Mouse (Mus musculus): ENCODE results near the gene Rtl1. TPM values are rescaled to one million over a fixed set of nuclear protein-coding genes. Genes with fewer than 3 reads are reported as not detected.

Gene Rtl1
- 4.0 and 5.7 TPM in 2 replicates for total RNA-seq (2012; rRNA removed)

DNA sequence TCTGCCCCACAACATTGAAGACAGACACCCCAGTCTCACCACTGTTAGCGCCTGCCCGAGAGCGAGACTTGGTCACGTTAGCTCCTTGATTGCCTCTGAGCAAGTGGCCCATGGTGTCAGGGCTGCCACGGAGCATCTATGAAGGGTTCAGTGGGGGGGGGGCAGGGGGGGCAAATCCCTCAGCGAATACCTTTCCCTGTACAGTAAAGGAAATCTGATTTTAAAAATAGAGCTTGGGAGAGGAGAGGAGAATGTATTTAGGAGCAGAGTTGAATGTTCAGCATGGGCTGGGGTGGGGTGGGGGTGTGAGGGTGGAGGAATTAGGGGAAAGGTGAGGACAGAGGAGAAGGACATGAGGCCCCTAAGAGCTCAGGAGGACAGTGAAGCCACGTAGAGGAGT, at the start of gene Rtl1:
TSS of gene Rtl1 (minus strand) at position 101 of the 400 bp plus-strand sequence.
- no peak within 1 kb of the TSS for H3K4me3 ChIP-seq (ENCODE audit: insufficient read depth in 1 of 2, low read depth in 1 of 2, low read length in 2 of 2, poor library complexity in 1 of 2, severe bottlenecking in 1 of 2)
- no peak within 1 kb of the TSS for H3K9ac ChIP-seq (ENCODE audit: insufficient read depth, low read depth, low read length, poor library complexity, severe bottlenecking)
- in situ Hi-C loops (cut with MboI; ENCODE audit: low sequenced_read_pairs in 2 of 2, unreplicated experiment in 2 of 2), result loop anchor here in 1 of 2 experiments (25.0 kb wide), 1 partner anchor 362 kb away; no protein-coding TSS in a partner anchor
- H3K36me3 ChIP-seq (ENCODE audit: control insufficient read depth, insufficient read depth, low read length, poor library complexity, severe bottlenecking), result peaks cover 48% of the 10 kb centered on the region
- H3K4me1 ChIP-seq (ENCODE audit: control insufficient read depth in 2 of 2, insufficient read depth in 2 of 2, low read length in 2 of 2, poor library complexity in 1 of 2), result no peaks in the 10 kb centered on the region
- DNase-seq (ENCODE audit: low read depth, low spot score), result no peak
- 0 out of 2 replicates have a peak, but pooled peaks cover 1% of the 10 kb centered on the region for H3K9me3 ChIP-seq (ENCODE audit: control insufficient read depth, insufficient read depth, low read depth, low read length)
- no peak within 1 kb of the TSS for H3K27ac ChIP-seq (ENCODE audit: insufficient read depth, low read depth, low read length, poor library complexity, severe bottlenecking)
- TF ChIP-seq ZC3H11A (IDR thresholded peaks at IDR 0.05; ENCODE audit: borderline replicate concordance, low read depth, low read length), result no peak
- no peak for TF ChIP-seq ZNF384 (IDR thresholded peaks at IDR 0.05; ENCODE audit: low read depth, low read length)

DNA sequence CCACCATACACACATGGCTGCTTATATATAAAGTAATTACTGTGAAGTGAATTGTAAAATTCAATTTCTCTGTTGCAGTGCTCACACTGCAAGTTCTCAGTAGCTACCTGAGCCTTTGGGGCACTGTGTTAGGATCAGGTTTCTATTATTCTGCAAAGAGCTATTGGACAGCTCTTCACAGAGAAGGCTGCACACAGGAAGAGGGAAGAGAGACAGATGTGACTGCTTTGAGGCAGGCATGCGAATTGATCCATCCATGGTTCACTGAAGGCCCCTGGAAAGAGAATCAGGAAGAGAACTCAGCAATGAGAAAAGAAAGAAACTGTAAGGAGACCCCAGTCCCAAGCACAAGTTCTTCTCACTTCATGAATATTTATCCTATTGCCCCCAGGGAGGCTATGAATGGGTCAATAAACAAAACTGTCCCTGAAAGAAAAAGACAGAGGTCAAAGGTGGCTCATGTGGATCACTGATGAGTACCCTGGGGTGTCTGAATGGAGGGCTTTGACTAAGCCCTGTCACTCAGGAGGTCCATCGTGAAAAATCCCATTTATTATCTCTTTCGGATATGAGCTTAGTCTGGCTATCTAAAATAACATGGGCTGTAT, 40.5 kb upstream of the Rtl1 start:
- in situ Hi-C loops (cut with MboI; ENCODE audit: low sequenced_read_pairs in 2 of 2, unreplicated experiment in 2 of 2), result no loop called here
- DNase-seq (ENCODE audit: low read depth, low spot score), result no peak
- Histone ChIP-seq H3K27ac (ENCODE audit: insufficient read depth, low read depth, low read length, poor library complexity, severe bottlenecking) (no peak overlapping the region), H3K36me3 (ENCODE audit: control insufficient read depth, insufficient read depth, low read length, poor library complexity, severe bottlenecking) (peaks cover 3% of the 10 kb centered on the region), H3K9me3 (ENCODE audit: control insufficient read depth, insufficient read depth, low read depth, low read length) (no peaks in the 10 kb centered on the region), H3K9ac (ENCODE audit: insufficient read depth, low read depth, low read length, poor library complexity, severe bottlenecking) (no peak overlapping the region), H3K4me1 (ENCODE audit: control insufficient read depth in 2 of 2, insufficient read depth in 2 of 2, low read length in 2 of 2, poor library complexity in 1 of 2) (no peaks in the 10 kb centered on the region), H3K4me3 (ENCODE audit: insufficient read depth in 1 of 2, low read depth in 1 of 2, low read length in 2 of 2, poor library complexity in 1 of 2, severe bottlenecking in 1 of 2) (no peak overlapping the region)
- TF ChIP-seq ZNF384 (IDR thresholded peaks at IDR 0.05; ENCODE audit: low read depth, low read length), result no peak
- no peak for TF ChIP-seq MAFK (IDR thresholded peaks at IDR 0.05; ENCODE audit: insufficient read depth, low read depth, low read length)
- TF ChIP-seq HCFC1 (IDR thresholded peaks at IDR 0.05; ENCODE audit: borderline replicate concordance, insufficient read depth, low read length), result no peak
- TF ChIP-seq CHD2 (IDR thresholded peaks at IDR 0.05; ENCODE audit: low read depth, low read length), result no peak
- no peak for TF ChIP-seq ZC3H11A (IDR thresholded peaks at IDR 0.05; ENCODE audit: borderline replicate concordance, low read depth, low read length)

DNA sequence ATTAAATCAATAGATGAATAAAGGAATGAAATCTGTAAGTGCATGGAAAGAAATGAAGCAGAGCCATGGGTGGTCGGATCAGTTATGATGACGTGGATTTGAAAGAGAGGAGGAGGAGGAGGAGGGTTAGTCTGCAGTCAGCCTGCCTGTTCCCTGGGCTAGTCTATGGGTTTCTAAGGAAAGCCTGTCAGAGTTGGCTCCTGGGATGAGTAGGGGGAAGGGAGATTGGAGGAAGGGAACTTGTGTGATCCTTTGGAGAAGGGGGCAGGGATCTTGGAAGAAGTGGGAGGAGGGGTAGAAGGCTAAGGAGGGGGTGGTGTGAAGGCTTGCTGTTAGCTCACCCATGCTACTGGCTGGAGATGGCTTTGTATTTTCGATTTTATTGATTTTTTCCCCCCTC, 31.9 kb upstream of the Rtl1 start:
- DNase-seq (ENCODE audit: low read depth, low spot score), result no peak
- no peak overlapping the region for H3K4me3 ChIP-seq (ENCODE audit: insufficient read depth in 1 of 2, low read depth in 1 of 2, low read length in 2 of 2, poor library complexity in 1 of 2, severe bottlenecking in 1 of 2)
- no peak overlapping the region for H3K9ac ChIP-seq (ENCODE audit: insufficient read depth, low read depth, low read length, poor library complexity, severe bottlenecking)
- no peak overlapping the region for H3K27ac ChIP-seq (ENCODE audit: insufficient read depth, low read depth, low read length, poor library complexity, severe bottlenecking)
- H3K4me1 ChIP-seq (ENCODE audit: control insufficient read depth in 2 of 2, insufficient read depth in 2 of 2, low read length in 2 of 2, poor library complexity in 1 of 2), result peaks cover 0 to 3% of the 10 kb centered on the region in 2 experiments; a peak in 1 of 4 replicates
- no peak for TF ChIP-seq ZC3H11A (IDR thresholded peaks at IDR 0.05; ENCODE audit: borderline replicate concordance, low read depth, low read length)
- no peak for TF ChIP-seq HCFC1 (IDR thresholded peaks at IDR 0.05; ENCODE audit: borderline replicate concordance, insufficient read depth, low read length)
- no peaks in the 10 kb centered on the region for H3K9me3 ChIP-seq (ENCODE audit: control insufficient read depth, insufficient read depth, low read depth, low read length)
- peaks cover 3% of the 10 kb centered on the region for H3K36me3 ChIP-seq (ENCODE audit: control insufficient read depth, insufficient read depth, low read length, poor library complexity, severe bottlenecking)
- in situ Hi-C loops (cut with MboI; ENCODE audit: low sequenced_read_pairs in 2 of 2, unreplicated experiment in 2 of 2), result no loop called here

DNA sequence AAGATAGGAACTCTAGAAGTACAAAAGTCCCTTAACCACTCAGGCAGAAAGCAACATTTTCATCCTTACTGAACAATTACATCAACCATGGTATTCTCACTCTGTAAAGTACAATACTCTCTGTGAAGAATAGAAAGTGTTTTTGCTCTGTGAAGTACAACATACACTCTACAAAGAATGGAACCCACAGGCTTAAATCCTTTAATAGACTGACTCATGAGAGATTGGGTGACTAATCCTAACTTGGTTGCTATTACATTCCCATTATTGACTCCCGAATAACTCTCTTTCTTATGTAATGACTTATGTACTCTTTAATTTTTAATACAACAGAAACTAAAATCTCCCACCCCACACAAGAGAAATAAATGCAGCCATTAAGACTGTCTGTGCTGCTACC, 28.8 kb upstream of the Rtl1 start:
- TF ChIP-seq HCFC1 (IDR thresholded peaks at IDR 0.05; ENCODE audit: borderline replicate concordance, insufficient read depth, low read length) (no peak), CHD2 (IDR thresholded peaks at IDR 0.05; ENCODE audit: low read depth, low read length) (no peak), ZNF384 (IDR thresholded peaks at IDR 0.05; ENCODE audit: low read depth, low read length) (no peak), ZC3H11A (IDR thresholded peaks at IDR 0.05; ENCODE audit: borderline replicate concordance, low read depth, low read length) (no peak), MAFK (IDR thresholded peaks at IDR 0.05; ENCODE audit: insufficient read depth, low read depth, low read length) (no peak)
- Histone ChIP-seq H3K9ac (ENCODE audit: insufficient read depth, low read depth, low read length, poor library complexity, severe bottlenecking) (no peak overlapping the region), H3K27ac (ENCODE audit: insufficient read depth, low read depth, low read length, poor library complexity, severe bottlenecking) (no peak overlapping the region), H3K4me1 (ENCODE audit: control insufficient read depth in 2 of 2, insufficient read depth in 2 of 2, low read length in 2 of 2, poor library complexity in 1 of 2) (peaks cover 0 to 3% of the 10 kb centered on the region in 2 experiments; a peak in 1 of 4 replicates), H3K4me3 (ENCODE audit: insufficient read depth in 1 of 2, low read depth in 1 of 2, low read length in 2 of 2, poor library complexity in 1 of 2, severe bottlenecking in 1 of 2) (no peak overlapping the region), H3K9me3 (ENCODE audit: control insufficient read depth, insufficient read depth, low read depth, low read length) (no peaks in the 10 kb centered on the region), H3K36me3 (ENCODE audit: control insufficient read depth, insufficient read depth, low read length, poor library complexity, severe bottlenecking) (peaks cover 4% of the 10 kb centered on the region)
- no peak for DNase-seq (ENCODE audit: low read depth, low spot score)
- in situ Hi-C loops (cut with MboI; ENCODE audit: low sequenced_read_pairs in 2 of 2, unreplicated experiment in 2 of 2), result no loop called here

DNA sequence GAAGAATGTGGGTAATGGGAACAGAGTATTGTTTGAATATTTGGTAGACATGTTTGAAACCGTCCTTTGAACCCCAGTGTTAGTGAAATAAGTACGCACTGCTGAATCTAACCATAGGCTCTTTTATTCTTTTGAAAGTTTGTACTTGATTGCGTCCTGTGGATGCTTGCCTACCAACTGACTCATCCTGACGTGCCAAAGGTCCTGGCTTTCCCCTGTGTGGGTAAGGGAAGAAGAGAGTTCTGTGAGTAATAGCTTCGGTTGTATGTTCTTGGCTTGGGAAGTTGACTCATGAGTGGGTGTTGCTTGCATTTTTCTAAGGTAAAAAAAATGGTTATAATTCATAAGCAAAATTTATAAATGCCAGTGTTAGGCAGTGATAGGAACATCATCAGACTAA, 26.8 kb upstream of the Rtl1 start:
- Histone ChIP-seq H3K4me3 (ENCODE audit: insufficient read depth in 1 of 2, low read depth in 1 of 2, low read length in 2 of 2, poor library complexity in 1 of 2, severe bottlenecking in 1 of 2) (no peak overlapping the region), H3K9me3 (ENCODE audit: control insufficient read depth, insufficient read depth, low read depth, low read length) (no peaks in the 10 kb centered on the region), H3K9ac (ENCODE audit: insufficient read depth, low read depth, low read length, poor library complexity, severe bottlenecking) (no peak overlapping the region), H3K27ac (ENCODE audit: insufficient read depth, low read depth, low read length, poor library complexity, severe bottlenecking) (no peak overlapping the region), H3K4me1 (ENCODE audit: control insufficient read depth in 2 of 2, insufficient read depth in 2 of 2, low read length in 2 of 2, poor library complexity in 1 of 2) (peaks cover 0 to 3% of the 10 kb centered on the region in 2 experiments; a peak in 1 of 4 replicates), H3K36me3 (ENCODE audit: control insufficient read depth, insufficient read depth, low read length, poor library complexity, severe bottlenecking) (peaks cover 4% of the 10 kb centered on the region)
- in situ Hi-C loops (cut with MboI; ENCODE audit: low sequenced_read_pairs in 2 of 2, unreplicated experiment in 2 of 2), result no loop called here
- TF ChIP-seq ZNF384 (IDR thresholded peaks at IDR 0.05; ENCODE audit: low read depth, low read length) (no peak), HCFC1 (IDR thresholded peaks at IDR 0.05; ENCODE audit: borderline replicate concordance, insufficient read depth, low read length) (no peak), ZC3H11A (IDR thresholded peaks at IDR 0.05; ENCODE audit: borderline replicate concordance, low read depth, low read length) (no peak), CHD2 (IDR thresholded peaks at IDR 0.05; ENCODE audit: low read depth, low read length) (no peak), MAFK (IDR thresholded peaks at IDR 0.05; ENCODE audit: insufficient read depth, low read depth, low read length) (no peak)
- DNase-seq (ENCODE audit: low read depth, low spot score), result no peak

Data from ES-E14 (cell line).